Mouse (Mus musculus) left cerebral cortex, adult 2 months (tissue): Measurements from ENCODE around the gene Limd1. TPM values are rescaled to one million over a fixed set of nuclear protein-coding genes. Genes with fewer than 3 reads are reported as not detected.
A peak's percentile ranks its signal among the peaks of the same experiment; 100 is the strongest.

Source experiments
- DNase-seq, 2 experiments: peaks; one replicate each; pipeline ENCODE4 v3.0.0; 2021 to 2022; ENCODE audit warnings: low spot score in 2 of 2, mixed read lengths in 1 of 2; ENCODE audit errors: extremely low spot score in 1 of 2
- H3K27ac ChIP-seq: fragments of 200-600 bp; 2 replicates; pipeline ENCODE4 v1.8.1; 2022
- H3K4me3 ChIP-seq: fragments of 200-600 bp; 2 replicates; pipeline ENCODE4 v1.8.1; 2022
- CTCF ChIP-seq: fragments of 200-600 bp; IDR thresholded peaks from 2 replicates; pipeline ENCODE4 v1.8.1; 2022; ENCODE audit warnings: antibody characterized with exemption, mild to moderate bottlenecking, moderate library complexity
- intact Hi-C: fragments of 180-260 bp; cut with DNase I; formaldehyde crosslinking; loops from one replicate; pipeline ENCODE4 v1.15.1; 2025
- total RNA-seq, 2 experiments: library from RNA; stranded (reverse); gene quantifications; 2 replicates each; pipeline ENCODE4 v1.2.3; 2021

The Limd1 gene
- total RNA-seq, 2 experiments from 2014 or later: 6.2 to 7.8 TPM

DNA sequence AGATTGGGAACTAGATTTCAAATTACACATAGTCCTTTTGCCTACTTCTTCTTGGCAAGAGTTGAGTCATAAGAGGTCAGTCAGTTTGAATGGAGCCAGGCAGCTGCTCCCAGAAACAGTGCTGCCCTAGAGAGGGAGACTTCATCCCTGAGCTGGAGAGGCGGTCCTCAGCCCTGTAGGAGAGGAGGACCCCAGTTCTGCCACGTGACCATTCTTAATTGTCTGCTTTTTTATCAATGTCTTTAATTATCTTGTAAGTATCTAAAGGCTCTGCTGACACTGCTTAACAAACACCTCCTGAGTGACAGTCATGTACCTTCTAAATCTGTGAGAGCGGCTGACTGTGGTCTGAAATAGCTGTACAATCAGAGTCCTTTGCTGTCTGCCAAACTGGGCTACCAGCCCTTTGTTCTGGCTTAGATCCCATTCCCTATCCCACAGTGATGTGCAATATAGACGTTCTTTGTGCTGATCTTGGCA is 11.3 kb upstream of the Limd1 start:
- H3K4me3 ChIP-seq: no peak overlapping the region
- intact Hi-C loops: no loop called here
- no peak for TF ChIP-seq CTCF
- H3K27ac ChIP-seq: peak overlapping the region; percentile 32; the same call in 1 of the 2 replicates
- no peak for DNase-seq

DNA sequence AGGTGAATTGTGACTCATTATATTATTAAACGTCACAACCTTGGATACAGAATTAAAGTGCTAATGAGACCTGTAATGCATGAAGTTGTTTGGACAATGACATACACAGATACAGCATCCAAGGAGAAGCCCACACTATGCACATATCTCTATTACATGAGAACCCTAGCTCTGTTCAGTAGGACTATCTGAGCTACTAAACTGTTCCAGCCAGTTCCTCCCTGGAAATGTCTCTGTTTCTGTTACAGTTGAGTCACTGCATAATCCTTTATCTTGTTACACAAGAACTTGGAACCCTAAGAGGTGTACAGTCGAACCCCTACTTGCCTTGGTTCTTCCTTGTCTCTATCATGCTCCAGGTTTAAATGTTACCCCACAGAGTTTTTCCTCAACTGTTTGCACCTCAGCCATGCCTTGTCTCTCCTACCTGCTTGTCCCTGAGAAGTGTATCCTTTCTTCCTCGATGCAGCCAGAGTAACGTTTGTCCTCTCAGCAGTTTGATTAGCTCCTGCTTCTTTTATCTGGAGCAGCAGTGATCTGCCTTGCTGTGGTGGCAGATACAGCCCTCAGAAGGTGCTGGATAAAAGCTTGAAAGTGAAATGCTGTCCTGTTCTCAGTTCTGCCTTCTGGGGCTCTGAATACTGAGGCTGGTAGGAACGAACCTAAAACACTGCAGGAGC is 10.0 kb upstream of the Limd1 start:
- no peak for TF ChIP-seq CTCF
- intact Hi-C loops: no loop called here
- no peak overlapping the region for H3K27ac ChIP-seq
- no peak for DNase-seq
- no peak overlapping the region for H3K4me3 ChIP-seq

GRCm38 (mm10) chr9:123469087-123469486 is 9.4 kb upstream of the Limd1 start:
- intact Hi-C loops: no loop called here
- Histone ChIP-seq H3K27ac (no peak overlapping the region), H3K4me3 (no peak overlapping the region)
- DNase-seq: no peak
- TF ChIP-seq CTCF: no peak

DNA sequence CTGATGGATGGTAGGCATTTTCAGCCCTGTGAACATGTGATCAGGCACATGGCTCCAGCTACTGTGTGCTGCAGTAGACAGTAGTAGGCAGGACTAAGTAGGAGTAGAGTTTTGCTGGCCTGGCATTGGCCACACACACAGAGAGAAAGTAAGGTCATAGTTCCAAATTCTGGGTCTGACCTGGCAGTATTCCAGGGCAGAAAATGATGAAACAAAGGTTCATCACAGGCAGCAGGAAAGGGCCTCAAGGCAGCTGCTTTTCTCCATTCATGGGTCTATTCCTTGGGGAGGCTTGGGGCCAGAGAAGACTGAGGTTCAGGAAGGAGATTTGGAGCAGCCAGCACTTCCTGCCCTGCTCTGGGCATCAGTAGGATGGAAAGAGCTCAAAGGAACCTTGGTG is 5.1 kb upstream of the Limd1 start:
- intact Hi-C loops: no loop called here
- no peak for DNase-seq
- Histone ChIP-seq H3K27ac (no peak overlapping the region), H3K4me3 (no peak overlapping the region)
- TF ChIP-seq CTCF: no peak

DNA sequence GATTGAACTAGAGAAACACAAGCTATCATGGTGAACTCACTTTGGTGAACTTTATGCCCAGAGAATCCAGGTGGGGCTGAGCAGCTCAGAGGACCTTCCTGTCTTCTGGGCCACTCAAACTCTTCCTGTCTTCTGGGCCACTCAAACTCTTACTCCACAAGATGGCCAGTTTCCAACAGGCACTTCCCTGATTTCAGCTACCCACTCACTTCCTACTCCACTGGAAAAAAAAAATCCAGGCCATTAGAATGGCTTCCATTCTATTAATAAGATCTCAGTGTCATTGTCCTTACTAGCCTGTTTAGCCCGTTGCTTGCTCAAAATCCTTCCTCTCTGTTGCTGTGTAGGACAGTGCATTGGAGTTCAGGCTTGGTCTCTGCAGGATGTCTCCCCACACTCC is 2.9 kb upstream of the Limd1 start:
- no peak for DNase-seq
- intact Hi-C loops: no loop called here
- no peak overlapping the region for H3K4me3 ChIP-seq
- TF ChIP-seq CTCF: no peak
- no peak overlapping the region for H3K27ac ChIP-seq

DNA sequence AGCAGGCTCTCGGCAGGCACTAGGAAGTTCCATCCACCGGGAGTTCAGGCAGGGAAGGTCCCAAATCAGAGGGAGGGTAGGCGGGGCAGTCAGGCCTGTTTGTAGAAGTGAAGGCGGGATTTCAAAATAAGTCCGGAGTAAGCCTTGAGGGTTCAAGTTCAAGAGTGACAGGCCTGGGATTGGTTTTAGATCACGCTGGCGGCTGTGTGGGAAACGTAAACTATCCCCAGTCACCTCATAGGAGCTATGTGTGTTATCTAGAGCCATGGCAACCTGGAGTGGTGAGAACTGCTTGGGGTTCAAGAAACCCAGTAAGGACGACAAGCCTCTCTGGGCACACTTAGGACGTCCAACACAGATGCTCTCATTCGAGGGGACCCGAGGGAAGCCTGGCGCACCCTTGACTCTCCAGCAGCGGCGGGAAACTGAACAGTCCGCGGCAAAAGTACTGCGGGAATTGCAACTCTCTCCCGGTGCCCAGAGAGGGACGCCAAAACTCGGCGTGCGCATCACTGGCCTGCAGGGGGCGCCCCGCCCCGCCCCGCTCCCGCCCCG is 398 bp upstream of the Limd1 start:
- no peak for DNase-seq
- H3K4me3 ChIP-seq: peak overlapping the region; percentile 39
- intact Hi-C loops: loop anchor here (2.0 kb wide), 1 partner anchor 25 kb away; no protein-coding TSS in a partner anchor
- no peak overlapping the region for H3K27ac ChIP-seq
- TF ChIP-seq CTCF: peak; percentile 53

DNA sequence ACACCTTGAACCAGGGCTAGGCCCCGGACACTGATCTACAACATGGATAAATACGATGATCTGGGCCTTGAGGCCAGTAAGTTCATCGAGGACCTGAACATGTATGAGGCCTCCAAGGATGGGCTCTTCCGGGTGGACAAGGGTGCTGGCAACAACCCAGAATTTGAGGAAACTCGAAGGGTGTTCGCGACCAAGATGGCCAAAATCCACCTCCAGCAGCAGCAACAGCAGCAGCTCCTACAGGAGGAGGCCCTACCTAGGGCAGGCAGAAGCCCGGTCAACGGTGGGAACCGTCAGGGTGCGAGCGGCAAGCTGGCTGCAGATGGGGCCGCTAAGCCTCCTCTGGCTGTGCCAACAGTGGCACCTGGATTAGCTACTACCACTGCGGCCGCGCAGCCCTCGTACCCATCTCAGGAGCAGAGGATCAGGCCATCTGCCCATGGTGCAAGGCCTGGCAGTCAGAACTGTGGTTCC is 727 bp downstream of the Limd1 start:
- no peak for TF ChIP-seq CTCF
- no peak for DNase-seq
- intact Hi-C loops: loop anchor here (2.0 kb wide), 1 partner anchor 24 kb away; no protein-coding TSS in a partner anchor
- Histone ChIP-seq H3K27ac (no peak overlapping the region; the same call in 1 of the 2 replicates), H3K4me3 (peak overlapping the region; percentile 59)

DNA sequence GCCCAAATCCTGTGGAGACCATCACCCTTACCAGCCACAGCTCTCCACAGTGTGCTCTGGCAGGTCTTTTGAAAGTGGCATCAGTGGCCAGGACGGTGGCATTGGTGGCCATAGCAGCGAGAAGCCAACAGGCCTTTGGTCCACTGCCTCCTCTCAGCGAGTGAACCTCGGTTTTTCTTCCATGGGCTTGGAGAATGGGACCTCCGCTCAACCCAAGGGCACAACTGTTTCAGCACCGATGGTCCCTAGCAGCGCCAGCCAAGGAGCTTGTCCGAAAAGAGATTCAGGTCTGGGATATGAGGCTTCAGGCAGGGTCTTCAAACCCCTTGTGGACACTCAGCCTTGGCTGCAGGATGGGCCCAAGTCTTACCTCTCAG is 1.4 kb downstream of the Limd1 start:
- intact Hi-C loops: loop anchor here (2.0 kb wide), 1 partner anchor 23 kb away; no protein-coding TSS in a partner anchor
- no peak overlapping the region for H3K27ac ChIP-seq
- no peak for DNase-seq
- TF ChIP-seq CTCF: no peak
- peak overlapping the region; percentile 59 for H3K4me3 ChIP-seq

DNA sequence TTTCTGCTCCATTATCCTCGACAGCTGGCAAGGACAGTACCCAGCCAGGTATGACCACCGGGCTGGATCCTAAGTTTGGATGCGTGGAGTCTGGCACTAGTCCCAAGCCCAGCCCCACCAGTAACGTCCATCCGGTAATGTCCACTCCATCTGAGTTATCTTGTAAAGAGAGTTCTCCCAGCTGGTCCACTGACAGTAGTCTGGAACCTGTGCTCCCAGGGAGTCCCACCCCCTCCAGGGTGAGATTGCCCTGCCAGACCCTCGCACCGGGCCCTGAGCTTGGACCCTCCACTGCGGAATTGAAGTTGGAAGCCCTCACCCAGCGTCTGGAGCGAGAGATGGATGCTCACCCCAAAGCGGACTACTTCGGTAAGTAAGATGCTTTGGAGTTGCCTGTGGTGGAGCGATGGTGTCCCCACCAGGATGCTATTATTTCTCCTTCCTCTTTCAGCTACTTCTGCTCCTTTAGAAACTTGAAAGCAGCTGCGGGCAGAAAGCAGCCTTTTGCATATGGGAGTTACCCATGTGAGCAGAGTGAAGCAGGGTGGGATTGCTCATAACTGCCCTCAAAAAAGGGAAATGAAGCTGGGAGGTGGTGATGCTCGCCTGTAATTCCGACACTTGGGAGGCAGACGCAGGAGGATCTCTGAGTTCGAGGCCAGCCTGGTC is 1.9 kb downstream of the Limd1 start:
- no peak overlapping the region for H3K27ac ChIP-seq
- TF ChIP-seq CTCF: no peak
- intact Hi-C loops: no loop called here
- H3K4me3 ChIP-seq: peak overlapping the region; percentile 19
- DNase-seq: no peak

DNA sequence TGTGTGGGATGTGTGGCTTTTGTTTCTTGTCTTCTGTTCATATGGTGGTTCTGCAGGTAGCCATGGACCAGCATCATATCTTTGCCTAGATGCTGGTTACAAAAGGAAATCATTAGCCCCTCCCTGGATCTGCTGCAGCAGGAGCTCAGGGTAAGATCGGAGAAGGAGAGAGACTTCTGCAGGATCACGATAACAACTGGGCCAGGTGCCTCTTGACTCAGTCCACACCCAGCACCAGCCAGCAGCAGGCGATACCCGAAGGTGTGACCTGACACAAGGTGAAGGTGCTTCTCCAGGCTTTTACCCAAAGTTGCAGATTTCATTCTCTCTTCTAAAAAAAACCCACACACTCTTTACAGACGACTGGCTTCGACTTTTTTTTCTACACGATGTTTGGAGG is 2.6 kb downstream of the Limd1 start:
- DNase-seq: no peak
- Histone ChIP-seq H3K27ac (no peak overlapping the region), H3K4me3 (no peak overlapping the region)
- TF ChIP-seq CTCF: no peak
- intact Hi-C loops: no loop called here

GRCm38 (mm10) chr9:123483598-123483997 is 5.1 kb downstream of the Limd1 start:
- Histone ChIP-seq H3K27ac (no peak overlapping the region), H3K4me3 (no peak overlapping the region)
- DNase-seq: no peak
- intact Hi-C loops: no loop called here
- TF ChIP-seq CTCF: no peak

DNA sequence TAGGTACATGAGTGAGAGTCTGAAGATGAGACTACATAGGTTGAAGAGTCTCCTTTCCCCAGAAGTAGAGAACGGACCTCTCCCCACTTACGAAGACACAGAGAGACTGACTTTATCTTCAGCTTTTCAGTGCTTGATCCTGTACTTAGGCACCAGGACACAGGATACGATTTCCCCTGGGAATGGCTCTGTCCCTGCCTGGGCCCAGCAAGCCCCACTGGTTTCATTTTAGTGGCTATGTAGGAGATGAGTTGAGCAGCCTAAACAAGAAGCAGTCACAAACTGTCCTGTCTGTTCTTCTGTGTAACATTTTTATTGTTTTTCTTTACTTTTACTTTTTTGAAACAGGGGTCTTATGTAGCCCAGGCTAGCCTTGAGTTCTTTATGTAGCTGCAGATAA is 6.3 kb downstream of the Limd1 start:
- TF ChIP-seq CTCF: no peak
- intact Hi-C loops: no loop called here
- DNase-seq: no peak
- Histone ChIP-seq H3K27ac (no peak overlapping the region), H3K4me3 (no peak overlapping the region)
